Mouse (Mus musculus) left cerebral cortex, adult 9 months (tissue): ENCODE data around the gene Slc9c1.
A peak's percentile ranks its signal among the peaks of the same experiment; 100 is the strongest.

Source experiments
- DNase-seq, 2 experiments: peaks; one replicate each; pipeline ENCODE4 v3.0.0; 2022; ENCODE audit warnings: low spot score in 2 of 2

Slc9c1 gene

DNA sequence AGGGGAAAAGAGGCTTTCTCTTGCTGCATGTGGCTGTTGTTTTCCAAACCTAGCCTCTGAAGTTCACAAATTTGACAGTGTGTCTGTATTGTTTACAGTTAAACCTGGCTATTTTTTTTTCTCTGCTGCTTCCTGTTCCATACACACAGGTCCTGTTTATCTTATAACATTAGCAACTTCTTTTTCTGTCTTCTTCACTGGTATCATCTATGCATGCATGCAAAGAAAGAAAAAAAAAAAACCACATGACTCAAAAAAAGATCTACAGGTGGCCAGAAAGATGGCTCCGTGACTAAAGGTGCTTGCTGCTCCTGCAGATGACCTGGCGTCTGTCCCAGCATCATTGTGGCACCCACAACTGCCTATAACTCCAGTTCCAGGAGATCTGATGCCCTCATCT is 90.2 kb downstream of the Slc9c1 start:
- DNase-seq = no peak

DNA sequence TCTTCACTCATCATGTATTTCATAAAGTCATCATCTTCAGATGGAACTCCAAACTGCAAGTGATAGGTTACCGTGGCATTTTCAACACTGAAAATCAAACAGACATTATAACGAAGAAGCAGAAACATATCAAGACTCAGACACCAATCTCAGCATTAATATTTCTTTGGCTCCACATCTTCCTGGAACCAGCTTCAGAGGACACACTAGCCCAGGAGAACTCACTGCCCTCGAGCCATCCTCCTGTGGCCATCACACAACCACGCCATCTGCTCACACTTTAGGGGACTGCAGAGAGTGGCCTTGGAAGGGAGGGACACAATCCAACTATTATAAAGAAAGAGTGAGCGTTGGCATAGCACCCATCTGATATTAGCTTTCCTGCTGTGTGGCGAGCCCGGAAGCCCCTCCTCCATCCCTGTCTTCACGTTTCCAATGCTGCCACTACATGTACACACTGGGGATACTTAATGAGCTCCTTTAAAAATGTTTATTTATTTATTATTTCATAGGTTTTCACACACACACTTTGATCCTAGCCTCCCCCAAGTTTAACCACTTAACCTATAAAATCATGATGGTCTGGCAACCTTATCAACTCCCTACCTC is 94.5 kb downstream of the Slc9c1 start:
- no peak for DNase-seq

DNA sequence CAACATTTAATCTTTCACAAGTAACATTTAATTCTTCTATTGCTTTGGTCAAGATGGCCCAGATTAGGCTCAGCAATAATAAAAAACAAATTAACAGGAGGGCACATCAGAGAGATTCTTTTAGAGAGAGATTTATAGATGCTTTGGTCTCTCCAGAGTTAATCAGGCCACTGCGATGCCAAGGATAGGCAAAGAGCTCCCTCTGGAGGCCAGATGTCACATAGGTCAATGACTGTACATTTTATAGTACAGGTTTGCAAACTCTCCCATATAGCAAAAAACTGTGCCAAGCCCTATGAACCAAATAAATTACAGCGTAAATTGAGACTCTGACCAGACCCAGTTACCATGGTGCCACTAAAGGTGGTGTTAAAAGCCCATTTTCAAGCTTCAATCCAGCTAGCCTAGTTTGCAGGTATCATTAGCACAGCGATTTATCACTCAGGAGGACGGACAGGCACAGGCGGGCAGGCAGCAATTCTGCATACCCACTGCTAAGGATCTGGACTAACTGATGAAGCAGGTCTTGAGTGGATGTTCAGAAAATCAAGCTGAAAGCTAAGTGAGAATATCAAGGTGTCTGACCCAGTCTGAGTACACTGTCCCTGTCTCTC is 95.3 kb downstream of the Slc9c1 start:
- DNase-seq = peak; percentile 23 to 75

DNA sequence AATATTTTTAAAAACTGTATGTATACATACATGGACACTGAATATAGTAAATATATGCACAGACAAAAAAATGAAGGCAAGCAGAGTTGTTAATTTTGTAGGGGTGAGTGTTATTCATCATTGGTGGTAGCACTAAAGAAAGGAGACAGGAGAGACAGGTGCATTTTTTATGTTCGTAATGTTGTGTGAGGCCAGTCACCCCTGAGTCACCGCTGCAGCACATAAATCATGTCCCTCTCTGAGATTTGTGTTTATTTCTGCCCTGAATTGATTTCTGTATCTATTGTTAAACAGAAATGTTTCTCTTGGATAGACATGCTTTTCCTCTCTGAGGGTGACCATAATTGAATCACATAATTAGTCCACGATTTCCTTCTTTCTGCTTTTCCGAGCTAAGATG is 97.3 kb downstream of the Slc9c1 start:
- no peak for DNase-seq

DNA sequence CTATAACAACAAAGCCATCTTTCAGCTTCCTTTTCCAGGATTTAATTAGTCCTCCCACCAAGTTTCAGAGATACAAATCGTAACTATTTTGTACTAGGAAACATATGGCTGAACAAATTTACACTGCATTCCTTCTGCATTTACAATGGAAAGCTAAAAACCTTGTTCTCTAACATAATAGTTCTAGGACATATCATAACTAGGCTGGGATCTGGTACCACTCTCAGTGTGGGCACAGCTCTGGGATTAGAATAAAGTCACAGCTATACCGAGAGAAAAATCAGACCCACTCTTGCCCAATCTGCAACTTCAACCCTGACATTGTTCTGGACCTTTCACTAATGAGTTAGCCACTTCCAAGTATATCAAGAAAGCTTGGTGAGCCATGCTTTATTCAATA is 100.7 kb downstream of the Slc9c1 start:
- DNase-seq = no peak

DNA sequence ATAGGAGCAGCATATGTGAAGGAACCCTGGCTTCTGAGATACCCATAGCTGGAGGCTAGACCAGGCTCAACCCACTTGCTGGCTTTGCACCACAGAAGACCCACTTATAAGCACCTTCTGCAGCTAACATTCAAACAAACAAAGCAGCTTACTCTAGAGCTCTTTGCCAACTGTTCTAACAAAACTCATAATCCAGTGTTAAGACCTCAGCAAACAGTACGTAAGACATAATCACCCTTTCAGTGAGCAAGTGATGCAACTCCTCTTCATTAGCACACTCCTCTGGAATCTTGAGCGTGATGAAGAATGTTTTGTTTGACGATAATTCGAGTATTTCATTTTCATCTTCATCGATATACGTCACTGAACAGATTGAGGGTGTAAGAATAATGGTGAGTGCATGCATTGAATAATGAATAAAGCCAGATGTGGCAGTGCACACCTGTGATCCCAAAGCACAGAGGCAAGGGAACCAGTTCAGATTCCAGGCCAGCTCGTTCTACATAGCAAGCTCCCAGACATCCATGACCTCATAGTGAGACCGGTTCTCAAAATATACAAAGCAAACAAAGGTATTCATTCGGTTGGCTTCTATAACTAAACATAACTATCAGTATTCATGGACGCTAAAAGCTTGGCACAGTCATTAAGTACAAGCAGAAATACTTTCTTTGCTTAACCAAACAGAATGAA is 105.1 kb downstream of the Slc9c1 start:
- DNase-seq = no peak

DNA sequence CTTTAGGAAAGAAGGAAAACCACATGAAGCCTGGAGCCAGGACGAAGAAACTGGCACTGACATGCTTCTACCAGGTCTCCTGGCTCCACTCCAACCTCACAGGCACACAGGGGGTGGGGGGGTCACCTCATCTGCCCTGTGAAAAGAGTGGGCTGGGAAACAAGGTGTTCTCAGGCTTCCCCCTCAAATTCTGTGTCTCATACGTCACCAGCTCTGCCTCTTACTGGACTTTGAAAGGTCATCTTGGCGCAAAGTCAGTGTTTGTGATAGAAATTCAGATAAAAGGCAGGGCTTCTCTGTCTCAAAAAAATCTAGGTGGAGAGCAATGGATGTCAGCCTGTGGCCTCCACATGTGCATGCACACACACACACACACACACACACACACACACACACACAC is 106.2 kb downstream of the Slc9c1 start:
- no peak for DNase-seq

DNA sequence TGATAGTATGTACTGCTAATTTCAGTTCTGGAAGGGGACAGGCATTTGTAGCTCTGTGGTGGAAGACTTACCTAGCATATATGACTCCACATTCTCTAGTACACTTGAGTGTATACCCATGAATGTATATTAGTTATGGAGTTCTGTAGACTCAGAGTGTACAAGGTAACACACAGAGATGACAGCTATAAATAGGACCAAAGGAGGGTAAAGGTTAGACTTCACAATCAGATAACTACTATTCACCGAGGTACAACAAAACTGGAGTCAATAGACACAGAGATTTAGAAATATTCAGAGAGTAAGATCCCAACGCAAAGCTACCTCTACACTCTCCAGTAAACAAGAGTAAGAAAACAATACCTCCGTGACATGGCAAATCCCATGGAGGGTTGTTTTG is 108.8 kb downstream of the Slc9c1 start:
- no peak for DNase-seq

DNA sequence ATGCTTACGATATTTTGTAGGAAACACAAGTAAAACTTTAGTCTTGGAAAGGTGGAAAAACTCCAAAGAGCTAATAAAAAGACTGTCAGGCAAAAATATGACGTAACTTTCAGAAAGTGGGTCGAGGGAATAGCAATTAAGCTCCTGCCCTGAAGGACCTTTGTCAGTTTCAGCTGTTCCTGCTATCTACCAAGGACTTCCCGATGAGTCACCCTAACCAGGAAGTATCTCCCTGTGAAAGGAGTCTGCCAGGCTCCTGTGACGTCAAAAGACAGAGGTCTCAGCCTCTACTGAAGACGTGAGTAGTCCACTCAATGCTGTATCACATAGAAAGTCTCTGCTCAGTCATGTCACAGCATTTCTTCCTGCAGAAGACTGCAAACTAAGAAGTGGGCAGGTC is 109.3 kb downstream of the Slc9c1 start:
- DNase-seq = no peak

DNA sequence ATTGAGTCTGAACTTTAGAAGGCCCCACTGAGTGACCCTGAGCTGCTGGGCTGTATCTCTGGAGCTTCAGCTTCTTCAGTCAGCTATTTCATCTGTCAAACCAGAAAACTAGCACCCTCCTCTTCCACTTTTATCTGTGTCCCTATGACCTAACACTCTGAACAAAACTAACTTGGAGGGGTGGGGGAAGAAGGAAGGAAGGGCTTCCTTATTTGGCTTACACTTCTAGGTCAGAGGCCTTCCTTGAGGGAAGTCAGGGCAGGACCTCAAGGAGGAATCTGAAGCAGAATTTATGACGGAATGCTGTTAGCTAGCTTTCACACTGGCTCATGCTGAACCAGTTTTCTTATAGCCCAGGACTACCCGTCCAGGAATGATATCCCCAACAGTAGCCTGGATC is 116.4 kb downstream of the Slc9c1 start:
- no peak for DNase-seq

DNA sequence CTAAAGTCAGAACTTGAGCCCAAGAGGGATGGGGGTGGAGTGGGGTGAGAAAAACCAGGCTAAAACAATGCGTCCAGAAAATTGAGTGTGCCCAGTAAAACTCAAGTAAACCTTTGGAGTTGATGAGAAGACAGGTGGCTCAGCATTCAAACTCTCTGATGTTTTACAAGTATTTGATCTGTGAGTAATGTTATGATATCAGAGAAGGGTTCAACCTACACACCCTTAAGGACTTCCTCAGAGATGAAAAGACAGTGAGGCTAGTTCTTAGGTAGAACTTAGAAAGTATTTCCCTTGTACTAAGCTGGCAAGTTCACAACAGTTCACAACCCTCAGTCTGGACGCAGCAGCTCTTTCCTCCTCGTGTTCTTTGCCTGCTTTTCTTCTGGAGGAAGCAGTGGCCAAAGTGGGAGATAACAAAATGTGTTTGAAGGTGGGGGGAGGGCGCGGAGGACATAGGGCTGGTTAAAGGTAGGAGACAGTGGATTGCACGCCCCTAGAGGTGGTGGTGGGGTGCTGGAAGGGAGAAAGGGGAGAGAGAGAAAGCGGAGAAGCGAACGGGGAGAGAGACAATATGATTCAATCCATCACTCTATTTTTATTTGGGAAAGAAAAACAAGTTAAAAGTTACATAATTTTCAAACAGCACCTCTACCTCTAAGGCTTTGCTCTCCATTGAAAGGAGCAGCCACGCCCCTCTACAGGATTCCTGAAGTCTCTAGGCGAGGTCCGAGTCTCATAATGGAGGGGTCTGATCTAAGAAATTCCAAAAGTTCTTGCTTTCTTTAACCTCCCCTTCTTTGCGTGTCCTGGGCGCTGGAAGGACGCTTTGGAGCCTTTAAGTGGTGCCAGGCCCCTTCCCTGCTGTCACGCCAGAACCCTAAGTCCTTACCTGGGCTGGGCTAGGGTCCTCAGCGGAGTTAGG is 118.2 kb downstream of the Slc9c1 start:
- DNase-seq = no peak

DNA sequence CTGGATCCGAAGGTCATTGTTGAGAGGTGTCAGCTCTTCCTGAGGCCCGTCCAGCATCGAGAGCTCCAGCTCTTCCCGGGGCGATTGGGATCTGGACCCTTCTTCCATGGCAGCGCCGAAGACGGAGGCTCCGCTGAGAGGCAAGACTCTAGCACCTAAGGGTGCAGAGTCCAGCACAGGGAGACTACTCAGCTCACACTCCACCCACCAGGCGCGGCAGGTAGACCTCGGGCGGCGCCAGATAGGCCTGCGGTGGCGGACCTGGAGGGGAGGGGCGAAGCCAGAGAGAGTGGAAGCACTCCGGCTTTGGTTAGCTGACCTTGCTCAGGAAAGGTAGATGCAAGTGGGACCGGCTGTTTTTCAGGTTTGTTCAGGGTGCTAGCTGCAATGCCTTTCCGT is 118.8 kb downstream of the Slc9c1 start, which contains the start of gene BC016579:
BC016579 (minus strand) TSS at position 135 of the 399 bp plus-strand sequence.
- DNase-seq = no peak

DNA sequence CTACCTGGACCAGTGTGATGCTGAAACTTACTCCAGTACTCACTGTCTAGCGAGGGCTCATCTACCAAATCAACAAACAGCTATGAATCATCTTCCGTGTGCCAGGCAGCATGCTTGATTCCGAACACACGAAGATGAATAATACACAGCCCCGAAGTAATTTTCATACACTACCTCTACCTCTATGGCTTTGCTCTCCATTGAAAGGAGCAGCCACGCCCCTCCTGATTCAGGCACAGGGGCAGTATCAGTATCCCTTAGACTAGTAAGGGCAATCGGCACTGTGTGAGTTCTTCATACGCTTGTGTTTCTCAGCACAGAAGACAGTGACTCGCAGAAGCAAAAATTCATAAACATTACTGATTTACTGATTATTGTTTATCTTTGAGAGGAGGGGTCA is 119.4 kb downstream of the Slc9c1 start:
- no peak for DNase-seq
